Mouse (Mus musculus) cerebellum, adult 11-12 months (tissue): ENCODE data around the gene Robo3.

Source experiments
- DNase-seq: peaks from one replicate; pipeline ENCODE4 v3.0.0; 2022

Robo3 gene

DNA sequence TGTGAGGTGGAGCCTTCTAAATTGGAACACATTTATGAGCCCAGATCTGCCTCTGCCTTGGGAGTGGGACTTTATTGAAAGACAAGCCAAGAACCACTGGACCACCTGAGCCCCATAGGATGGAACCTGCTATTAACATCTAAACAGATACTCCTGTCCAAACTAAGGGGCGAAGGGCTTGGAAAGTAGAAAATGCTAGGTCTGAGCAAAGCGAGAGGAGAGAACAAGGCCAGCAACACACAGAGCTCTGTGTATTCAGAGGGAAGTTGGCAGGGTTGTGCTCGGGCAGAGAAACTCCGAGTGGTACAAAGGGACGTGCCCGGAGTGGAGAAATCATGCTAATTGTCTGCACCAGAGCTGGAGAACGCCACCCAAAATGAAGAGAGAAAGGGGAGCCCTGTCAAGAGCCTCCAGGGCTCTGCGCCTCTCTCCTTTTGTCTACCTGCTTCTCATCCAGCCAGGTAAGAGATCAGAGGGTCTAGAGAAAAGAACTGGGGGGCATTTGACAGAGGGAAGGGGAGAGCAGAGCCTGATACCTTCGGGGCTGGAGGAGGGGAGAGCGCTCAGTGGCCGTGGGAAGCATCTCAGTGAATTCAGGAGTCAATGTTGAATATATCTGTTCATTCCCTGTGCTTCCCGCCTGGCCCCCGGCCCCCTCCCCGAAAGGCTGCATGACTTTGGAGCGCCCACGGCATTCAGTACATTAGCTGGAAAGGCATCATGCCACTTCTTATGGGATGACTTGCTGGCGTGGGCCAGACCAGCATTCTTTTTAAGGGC lies 65.6 kb downstream of the Robo3 start, which contains the start of gene Hepacam:
Hepacam (plus strand) TSS at position 51 of the 780 bp plus-strand sequence.
- DNase-seq, result peak; percentile 26

DNA sequence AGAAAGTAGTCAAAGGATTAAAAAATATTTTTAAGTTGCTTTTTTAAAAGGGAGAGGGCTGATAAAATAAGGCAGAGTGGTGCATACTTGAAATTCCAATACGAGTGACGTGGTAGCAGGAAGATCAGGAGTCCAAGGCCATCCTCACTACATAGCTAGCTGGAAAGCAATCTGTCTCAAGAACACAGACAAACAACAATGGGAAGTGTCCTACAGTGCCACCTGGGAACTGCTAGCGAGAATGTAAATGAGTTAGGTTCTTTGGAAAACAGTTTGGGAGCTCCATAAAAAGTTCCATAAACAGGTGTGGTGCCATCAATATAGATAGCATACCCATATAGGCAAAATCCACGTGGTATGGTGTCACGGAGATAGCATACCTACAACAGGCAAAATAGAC lies 67.3 kb downstream of the Robo3 start:
- DNase-seq, result no peak
